Mouse (Mus musculus) splenic B cell, adult 2 months (primary cell): ENCODE measurements around the gene Ssh1.

Experiments
- DNase-seq: peaks from one replicate; pipeline ENCODE4 v3.0.0-alpha.2; 2011; ENCODE audit warnings: low read depth, low spot score
- H3K27me3 ChIP-seq: 2 replicates; pipeline ENCODE4 v1.6.1; 2012; ENCODE audit warnings: mild to moderate bottlenecking, low read length, moderate library complexity, mixed read lengths; ENCODE audit not compliant: control insufficient read depth, poor library complexity, insufficient read depth, severe bottlenecking
- H3K36me3 ChIP-seq: 2 replicates; pipeline ENCODE4 v1.6.1; 2012; ENCODE audit warnings: mild to moderate bottlenecking, low read length, moderate library complexity, mixed read lengths; ENCODE audit not compliant: control insufficient read depth, poor library complexity, insufficient read depth, severe bottlenecking

Gene Ssh1

GRCm38 (mm10) chr5:114007753-114008453 is 14.2 kb upstream of the Ssh1 start:
- no peaks in the 10 kb centered on the region for H3K27me3 ChIP-seq
- no peak for DNase-seq
- H3K36me3 ChIP-seq: no peaks in the 10 kb centered on the region

DNA sequence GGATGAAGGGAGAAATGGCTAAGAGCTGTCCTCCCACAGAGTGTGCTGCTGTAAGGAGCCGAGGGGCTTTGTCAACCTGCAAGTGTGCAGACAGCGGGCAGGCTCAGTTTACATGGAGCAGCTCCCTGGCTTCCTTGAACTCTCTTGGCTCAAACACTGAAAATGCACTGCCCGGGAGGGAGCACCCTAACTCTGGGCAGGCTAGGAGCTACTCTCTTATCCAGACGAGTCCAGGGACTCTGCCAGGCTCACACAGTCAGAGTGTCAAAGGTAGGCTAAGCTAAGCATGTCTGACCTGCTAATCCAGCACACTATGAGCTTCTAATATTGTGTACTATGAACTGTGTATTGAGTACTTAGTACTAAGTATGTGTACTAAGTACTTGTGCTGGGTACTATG is 13.3 kb upstream of the Ssh1 start:
- Histone ChIP-seq H3K36me3 (no peaks in the 10 kb centered on the region), H3K27me3 (no peaks in the 10 kb centered on the region)
- no peak for DNase-seq

GRCm38 (mm10) chr5:114005100-114005499 is 11.4 kb upstream of the Ssh1 start:
- no peaks in the 10 kb centered on the region for H3K36me3 ChIP-seq
- no peak for DNase-seq

DNA sequence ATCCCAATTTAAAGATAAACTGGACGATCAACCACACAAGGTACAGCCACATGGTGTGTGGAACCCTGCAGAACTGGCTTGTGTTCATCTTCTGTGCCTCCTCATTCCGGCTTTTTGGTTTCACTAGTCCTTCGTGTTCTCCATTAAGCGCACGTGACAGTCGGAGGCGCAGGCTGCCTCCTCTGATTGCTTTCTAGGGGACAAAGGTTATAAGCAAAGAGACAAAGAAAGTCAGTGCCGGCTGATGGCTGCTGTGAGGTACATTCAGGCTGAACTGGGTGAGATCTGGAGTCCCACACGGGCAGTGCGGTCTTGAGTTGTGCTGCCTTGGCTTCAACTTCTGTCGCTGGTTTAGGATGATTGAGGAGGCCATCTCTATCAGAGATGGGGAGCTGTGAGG is 10.9 kb upstream of the Ssh1 start:
- H3K27me3 ChIP-seq: no peaks in the 10 kb centered on the region
- DNase-seq: no peak
- H3K36me3 ChIP-seq: no peaks in the 10 kb centered on the region

More at GRCm38 (mm10) chr5:114005100-114005499, 11.4 kb upstream of the Ssh1 start:
- H3K27me3 ChIP-seq: no peaks in the 10 kb centered on the region

DNA sequence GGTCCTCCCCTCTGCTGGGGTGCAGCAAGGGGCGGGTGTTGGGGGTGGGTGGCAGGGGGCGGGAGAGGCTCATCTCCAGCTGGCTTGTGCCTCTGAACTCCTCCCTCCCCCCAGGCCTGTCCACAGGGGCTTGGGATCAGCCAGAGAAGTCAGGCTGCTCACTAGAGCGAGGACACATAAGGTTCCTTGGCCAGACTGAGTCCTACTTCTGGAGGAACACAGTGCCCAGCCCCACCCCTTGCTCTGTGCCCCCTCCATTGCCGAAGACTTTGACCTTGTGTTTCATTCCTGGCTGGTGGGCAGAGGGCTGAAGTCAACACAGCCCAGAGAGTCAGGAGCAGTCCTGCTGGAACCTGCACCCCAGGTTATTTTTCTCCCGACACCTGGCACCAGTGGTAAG is 9.8 kb upstream of the Ssh1 start, which contains the start of gene Dao:
Gene Dao (plus strand): TSS at position 162 of the 400 bp plus-strand sequence.
- no peaks in the 10 kb centered on the region for H3K27me3 ChIP-seq
- H3K36me3 ChIP-seq: no peaks in the 10 kb centered on the region
- DNase-seq: no peak

- peak; percentile 77 for DNase-seq
- Histone ChIP-seq H3K36me3 (no peaks in the 10 kb centered on the region), H3K27me3 (0 out of 2 replicates have a peak, but pooled peaks cover 2% of the 10 kb centered on the region)
Measured at GRCm38 (mm10) chr5:113999382-113999781, 5.7 kb upstream of the Ssh1 start.

DNA sequence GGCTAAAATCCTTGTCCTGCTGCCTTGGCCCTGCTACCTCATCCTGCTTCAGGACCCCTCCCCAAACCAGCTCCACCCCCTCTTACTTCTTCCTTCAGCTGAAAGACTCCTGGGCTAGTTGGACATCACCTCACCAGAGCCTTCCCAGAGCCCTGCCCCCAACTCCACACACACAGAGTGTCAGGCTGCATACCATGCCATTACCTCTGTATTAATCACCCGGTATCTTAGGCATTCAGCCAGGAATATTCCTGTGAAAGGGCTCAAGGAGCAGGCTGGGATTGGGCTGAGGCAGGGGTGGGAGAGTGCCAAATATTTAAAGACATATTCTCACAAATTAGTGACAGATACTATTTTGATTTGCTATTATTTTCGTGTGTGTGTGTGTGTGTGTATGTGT is 2.8 kb upstream of the Ssh1 start:
- H3K36me3 ChIP-seq: no peaks in the 10 kb centered on the region; the same call in 1 of the 2 replicates
- DNase-seq: no peak
- 0 out of 2 replicates have a peak, but pooled peaks cover 2% of the 10 kb centered on the region for H3K27me3 ChIP-seq

DNA sequence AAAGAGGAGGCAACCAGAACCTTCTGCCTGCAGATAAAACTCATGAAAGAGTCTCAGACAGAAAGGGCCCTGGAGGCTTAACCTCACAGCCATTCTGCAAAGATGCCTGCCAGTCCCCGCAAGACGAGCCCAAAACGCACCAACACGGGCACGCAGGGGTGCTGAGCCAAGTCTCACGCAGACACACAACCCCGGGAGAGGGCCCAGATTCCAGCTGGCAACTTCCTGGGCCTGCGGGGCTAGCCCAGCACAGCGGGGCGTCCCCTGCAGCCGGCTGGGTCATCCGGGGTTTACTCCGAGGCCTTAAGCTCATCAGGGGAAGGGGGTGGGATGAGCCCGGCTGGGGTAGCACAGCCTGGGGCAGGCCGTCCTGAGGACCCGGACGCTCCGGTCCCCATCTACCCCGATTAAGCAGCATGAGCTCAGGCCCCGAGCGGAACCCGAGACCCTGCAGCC is 635 bp downstream of the Ssh1 start:
- 0 out of 2 replicates have a peak, but pooled peaks cover 2% of the 10 kb centered on the region for H3K27me3 ChIP-seq
- H3K36me3 ChIP-seq: peaks cover 2% of the 10 kb centered on the region; the same call in 1 of the 2 replicates
- peak; percentile 37 for DNase-seq

DNA sequence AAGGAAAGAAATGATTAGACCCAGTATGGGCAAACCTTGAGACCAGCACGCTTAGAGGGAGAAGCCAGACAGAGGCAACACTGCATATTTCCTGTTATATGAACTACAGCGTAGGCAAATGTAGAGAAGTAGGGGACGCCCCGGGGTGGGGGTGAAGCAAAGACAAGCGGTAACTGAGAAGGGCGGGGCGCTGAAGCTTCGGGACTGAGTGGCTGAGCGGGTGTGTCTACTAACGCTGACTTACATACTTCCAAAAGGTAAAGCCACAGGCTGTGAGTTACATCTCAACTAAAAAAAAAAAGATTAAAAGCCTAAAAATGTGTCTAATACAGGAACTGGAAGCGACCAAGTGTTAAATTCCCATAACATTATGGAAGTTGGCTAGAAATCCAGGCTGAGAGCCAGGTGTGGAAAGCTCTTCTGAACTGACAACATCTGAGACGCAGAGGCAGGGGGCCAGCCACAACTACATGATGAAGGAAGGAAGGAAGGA is 1.3 kb downstream of the Ssh1 start:
- Histone ChIP-seq H3K36me3 (peaks cover 2% of the 10 kb centered on the region; the same call in 1 of the 2 replicates), H3K27me3 (0 out of 2 replicates have a peak, but pooled peaks cover under 1% of the 10 kb centered on the region)
- peak; percentile 90 for DNase-seq

DNA sequence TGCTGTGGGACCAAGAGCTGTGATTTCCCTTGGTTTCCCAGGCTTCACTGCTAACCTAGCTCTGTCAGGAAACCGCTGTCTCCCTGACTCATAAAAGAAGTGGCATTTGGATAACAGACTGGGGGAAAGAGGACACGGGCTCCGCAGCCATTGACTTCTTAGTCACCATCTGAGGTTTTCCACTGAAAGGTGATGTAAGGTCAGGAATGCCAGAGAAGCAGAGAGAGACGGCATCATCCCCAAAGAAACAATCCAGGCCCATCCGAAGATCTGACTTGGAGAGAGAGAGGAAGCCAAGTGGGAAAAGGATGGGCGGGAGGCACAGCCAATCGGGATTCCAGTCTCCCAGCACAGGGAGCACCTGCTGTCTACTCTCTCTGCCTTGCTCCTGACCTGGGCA is 2.6 kb downstream of the Ssh1 start:
- Histone ChIP-seq H3K36me3 (peaks cover 2% of the 10 kb centered on the region), H3K27me3 (no peaks in the 10 kb centered on the region)
- no peak for DNase-seq

DNA sequence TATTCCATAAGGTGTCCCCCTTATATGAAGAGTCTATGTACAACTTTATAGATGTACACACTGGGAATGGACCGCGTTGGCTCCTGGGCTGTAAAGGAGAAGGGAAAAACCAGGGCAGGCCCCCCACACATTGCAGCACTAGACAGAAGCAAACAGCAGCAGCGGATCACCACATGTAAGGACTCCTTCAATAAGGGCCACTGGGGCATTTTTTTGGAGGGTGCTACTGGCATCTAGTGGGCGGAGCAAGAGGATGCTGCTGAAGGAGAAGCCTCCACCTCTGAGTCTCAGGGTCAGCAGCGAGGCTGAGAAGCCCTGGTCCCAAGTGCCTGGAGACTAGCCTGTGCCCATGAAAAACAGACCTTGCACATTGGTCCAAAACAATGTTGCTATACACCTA is 3.1 kb downstream of the Ssh1 start:
- peak; percentile 18 for DNase-seq
- Histone ChIP-seq H3K27me3 (no peaks in the 10 kb centered on the region), H3K36me3 (peaks cover 2% of the 10 kb centered on the region)

DNA sequence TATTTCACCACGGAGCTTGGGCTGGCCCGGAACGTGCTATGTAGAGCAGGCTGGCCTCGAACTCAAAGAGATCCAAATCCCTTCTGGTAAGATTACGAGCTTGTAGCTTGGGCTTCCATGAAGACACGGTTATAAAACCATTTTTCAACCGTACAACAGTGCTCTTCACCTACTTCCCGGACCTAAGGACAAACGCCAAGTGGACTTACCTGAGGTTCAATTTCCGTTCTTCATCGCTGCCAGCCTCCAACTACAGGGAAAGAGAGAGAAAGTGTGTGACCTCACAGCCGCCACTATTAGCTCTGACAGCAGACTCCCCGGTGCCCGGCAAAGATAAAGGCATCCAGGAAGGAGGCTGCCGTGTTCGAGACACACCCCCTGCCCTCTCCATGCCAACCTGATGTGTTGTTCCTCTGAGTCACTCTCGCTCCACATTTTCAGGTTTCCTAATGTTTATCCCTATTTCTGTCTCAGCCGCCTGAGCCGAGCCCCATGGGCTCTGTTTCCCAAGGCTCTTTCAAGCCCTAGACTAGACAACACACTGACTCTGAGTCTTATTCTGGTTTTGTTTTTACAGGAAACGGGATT is 4.2 kb downstream of the Ssh1 start:
- no peak for DNase-seq
- peaks cover 2% of the 10 kb centered on the region for H3K36me3 ChIP-seq

GRCm38 (mm10) chr5:113986182-113986961 is 7.3 kb downstream of the Ssh1 start:
- DNase-seq: no peak
- Histone ChIP-seq H3K27me3 (no peaks in the 10 kb centered on the region), H3K36me3 (peaks cover 2% of the 10 kb centered on the region; the same call in 1 of the 2 replicates)

More for the DNA sequence above, 4.2 kb downstream of the Ssh1 start:
- no peaks in the 10 kb centered on the region for H3K27me3 ChIP-seq

GRCm38 (mm10) chr5:113985737-113986136 is 8.0 kb downstream of the Ssh1 start:
- no peaks in the 10 kb centered on the region for H3K27me3 ChIP-seq
- DNase-seq: peak; percentile 20
- peaks cover 2% of the 10 kb centered on the region; the same call in 1 of the 2 replicates for H3K36me3 ChIP-seq
